Mouse (Mus musculus) lung, postnatal 0 days (tissue): ENCODE measurements around the gene Ccdc86. TPM values are rescaled to one million over a fixed set of nuclear protein-coding genes. Genes with fewer than 3 reads are reported as not detected.
A peak's percentile ranks its signal among the peaks of the same experiment; 100 is the strongest.

Source experiments
- ATAC-seq: fragments of 200-750 bp; cut with Nextera tagmentation; 2 replicates; pipeline ENCODE4 v1.8.0; 2017; ENCODE audit warnings: moderate library complexity
- DNase-seq: peaks from one replicate; pipeline ENCODE4 v3.0.0-alpha.2; 2016; ENCODE audit warnings: low spot score
- H3K27ac ChIP-seq: fragments of 300-500 bp; sonication (generic); 2 replicates; pipeline ENCODE4 v1.5.1; 2014; ENCODE audit warnings: antibody characterized with exemption, mild to moderate bottlenecking, low read length, mixed read lengths
- H3K27me3 ChIP-seq: fragments of 300-500 bp; sonication (generic); replicated peaks from 2 replicates; pipeline ENCODE4 v1.6.1; 2014; ENCODE audit warnings: low read length, mixed read lengths; ENCODE audit not compliant: insufficient read depth
- H3K36me3 ChIP-seq: fragments of 300-500 bp; sonication (generic); 2 replicates; pipeline ENCODE4 v1.6.1; 2014; ENCODE audit warnings: low read length, mixed read lengths; ENCODE audit not compliant: insufficient read depth
- H3K4me1 ChIP-seq: fragments of 300-500 bp; sonication (generic); 2 replicates; pipeline ENCODE4 v1.6.1; 2014; ENCODE audit warnings: antibody characterized with exemption, low read depth, low read length, mixed read lengths; ENCODE audit not compliant: insufficient read depth
- H3K4me2 ChIP-seq: fragments of 300-500 bp; sonication (generic); replicated peaks from 2 replicates; pipeline ENCODE4 v1.6.1; 2014; ENCODE audit warnings: low read depth, mild to moderate bottlenecking, low read length, moderate library complexity, mixed read lengths
- H3K4me3 ChIP-seq: fragments of 300-500 bp; sonication (generic); 2 replicates; pipeline ENCODE4 v1.5.1; 2014; ENCODE audit warnings: low read depth, low read length
- H3K9ac ChIP-seq: fragments of 300-500 bp; sonication (generic); replicated peaks from 2 replicates; pipeline ENCODE4 v1.6.1; 2014; ENCODE audit warnings: low read depth, mild to moderate bottlenecking
- H3K9me3 ChIP-seq: fragments of 300-500 bp; sonication (generic); 2 replicates; pipeline ENCODE4 v1.6.1; 2016; ENCODE audit warnings: low read length, mixed read lengths
- CTCF ChIP-seq: IDR thresholded peaks from 2 replicates; pipeline ENCODE4 v1.5.1; 2016; ENCODE audit warnings: antibody characterized with exemption, mild to moderate bottlenecking
- EP300 ChIP-seq: IDR thresholded peaks from 2 replicates; pipeline ENCODE4 v1.6.1; 2016; ENCODE audit warnings: antibody characterized with exemption, mild to moderate bottlenecking, control low read depth
- WGBS: fragments of 180-500 bp; shearing (Covaris S2); extraction: QIAGEN DNeasy Blood & Tissue Kit; methylation state at CpG from one replicate; pipeline ENCODE4 v1.1.7; 2014; 5-methylcytosine and 5-hydroxymethylcytosine counted together
- polyA plus RNA-seq: library from polyadenylated mRNA; unstranded; fragments of >200 nt; fragmentation: Nextera tagmentation; extraction: Ambion mirVana; gene quantifications from 2 replicates; pipeline ENCODE4 v1.2.1, GENCODE M21; 2015

Gene Ccdc86
- polyA plus RNA-seq, 1 experiment from 2014 or later: 13.5 TPM

- Histone ChIP-seq H3K9ac (no peak overlapping the region), H3K36me3 (peaks cover 31% of the 10 kb centered on the region; the same call in 1 of the 2 replicates), H3K4me1 (no peaks in the 10 kb centered on the region), H3K4me3 (no peak overlapping the region), H3K4me2 (no peak overlapping the region), H3K27ac (peak overlapping the region; percentile 75), H3K9me3 (no peaks in the 10 kb centered on the region), H3K27me3 (no peaks in the 10 kb centered on the region)
- no peak for DNase-seq
- no peak for TF ChIP-seq CTCF
- TF ChIP-seq EP300: no peak
- ATAC-seq: no peak
- WGBS: 63% methylated on average over 5 of the region's 5 CpGs
Observed at GRCm38 (mm10) chr19:10905728-10906000, 43.4 kb downstream of the Ccdc86 start.

DNA sequence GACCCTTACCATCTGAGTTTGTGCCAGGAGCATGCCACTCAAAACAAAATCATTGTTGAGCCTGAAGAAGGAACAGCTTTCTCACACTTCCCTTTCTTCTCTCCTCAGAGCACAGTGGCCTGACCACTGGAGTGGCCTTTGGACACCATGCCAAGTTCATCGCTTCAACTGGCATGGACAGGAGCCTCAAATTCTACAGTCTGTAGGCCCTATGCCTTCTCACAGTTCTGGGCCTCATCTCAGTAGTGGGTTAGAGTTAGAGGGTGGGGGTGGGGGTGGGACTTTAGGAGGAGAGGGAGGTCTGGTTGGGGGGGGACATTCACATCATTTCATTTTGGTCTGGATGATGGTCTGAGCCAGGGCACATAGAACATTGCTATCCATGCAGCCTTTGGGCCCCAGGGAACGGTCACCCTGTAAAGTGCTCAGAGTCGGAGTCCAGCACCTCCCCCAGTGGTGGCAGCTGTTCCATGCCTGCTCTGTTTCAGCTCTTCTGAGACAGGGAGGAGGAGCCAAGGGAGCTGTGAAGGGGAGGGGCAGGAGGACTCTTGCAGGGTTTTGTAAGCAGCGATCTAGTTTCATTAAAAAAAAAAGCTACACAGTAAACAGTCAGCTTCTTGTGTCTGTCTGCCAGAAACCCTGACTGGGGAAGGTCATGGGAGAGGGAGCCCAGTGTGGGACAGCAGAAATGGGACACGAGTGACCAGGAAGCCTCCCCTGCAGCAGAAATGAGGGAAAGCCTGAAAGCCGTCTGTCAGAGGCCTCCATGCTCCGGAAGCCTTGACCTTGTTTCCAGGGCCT is 43.9 kb downstream of the Ccdc86 start:
- Histone ChIP-seq H3K4me3 (no peak overlapping the region), H3K4me1 (no peaks in the 10 kb centered on the region), H3K36me3 (peaks cover 36% of the 10 kb centered on the region), H3K9me3 (no peaks in the 10 kb centered on the region), H3K27ac (peak overlapping the region; percentile 75), H3K9ac (no peak overlapping the region), H3K4me2 (no peak overlapping the region), H3K27me3 (no peaks in the 10 kb centered on the region)
- peak; percentile 92 for DNase-seq
- 40% methylated on average over 7 of the region's 7 CpGs for WGBS
- peak; percentile 84 for ATAC-seq
- TF ChIP-seq CTCF: peak; percentile 40
- peak; percentile 52; the same call in 1 of the 2 replicates for TF ChIP-seq EP300

- TF ChIP-seq EP300 (no peak), CTCF (no peak)
- 69% methylated on average over 5 of the region's 5 CpGs for WGBS
- Histone ChIP-seq H3K4me1 (no peaks in the 10 kb centered on the region), H3K36me3 (peaks cover 41% of the 10 kb centered on the region), H3K4me3 (no peak overlapping the region), H3K4me2 (no peak overlapping the region), H3K27ac (peak overlapping the region; percentile 47; the same call in 1 of the 2 replicates), H3K9ac (no peak overlapping the region), H3K27me3 (no peaks in the 10 kb centered on the region), H3K9me3 (no peaks in the 10 kb centered on the region)
- ATAC-seq (no peak), DNase-seq (no peak)
Observed at GRCm38 (mm10) chr19:10904512-10904911, 44.6 kb downstream of the Ccdc86 start.

GRCm38 (mm10) chr19:10901046-10901445 is 48.0 kb downstream of the Ccdc86 start:
- H3K27ac ChIP-seq: no peak overlapping the region
- H3K9ac ChIP-seq: no peak overlapping the region
- H3K9me3 ChIP-seq: no peaks in the 10 kb centered on the region
- no peak for TF ChIP-seq EP300
- TF ChIP-seq CTCF: no peak
- 80% methylated on average over 5 of the region's 5 CpGs for WGBS
- H3K4me1 ChIP-seq: no peaks in the 10 kb centered on the region; the same call in 1 of the 2 replicates
- H3K4me3 ChIP-seq: no peak overlapping the region
- peaks cover 49% of the 10 kb centered on the region for H3K36me3 ChIP-seq
- no peaks in the 10 kb centered on the region for H3K27me3 ChIP-seq
- no peak overlapping the region for H3K4me2 ChIP-seq
- no peak for ATAC-seq
- DNase-seq: no peak

DNA sequence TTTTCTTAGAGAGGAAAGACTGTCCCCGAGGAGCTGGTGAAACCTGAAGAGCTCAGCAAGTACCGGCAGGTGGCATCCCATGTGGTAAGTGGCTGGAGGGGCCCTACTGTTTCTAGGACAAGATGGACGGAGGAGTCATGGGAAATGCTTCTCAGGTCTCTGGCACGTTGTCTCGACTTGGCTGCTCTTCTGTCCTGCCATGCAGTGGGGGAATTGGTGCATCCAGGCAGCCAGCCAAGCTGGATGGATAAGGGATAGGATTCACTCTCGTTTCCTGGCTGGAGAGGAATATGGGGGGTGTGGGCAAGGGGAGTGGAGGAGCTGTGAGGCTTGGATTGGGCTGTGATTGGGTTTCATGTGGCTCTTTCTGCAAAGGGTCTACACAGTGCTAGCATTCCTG is 48.8 kb downstream of the Ccdc86 start:
- ATAC-seq: no peak
- H3K9me3 ChIP-seq: no peaks in the 10 kb centered on the region

DNA sequence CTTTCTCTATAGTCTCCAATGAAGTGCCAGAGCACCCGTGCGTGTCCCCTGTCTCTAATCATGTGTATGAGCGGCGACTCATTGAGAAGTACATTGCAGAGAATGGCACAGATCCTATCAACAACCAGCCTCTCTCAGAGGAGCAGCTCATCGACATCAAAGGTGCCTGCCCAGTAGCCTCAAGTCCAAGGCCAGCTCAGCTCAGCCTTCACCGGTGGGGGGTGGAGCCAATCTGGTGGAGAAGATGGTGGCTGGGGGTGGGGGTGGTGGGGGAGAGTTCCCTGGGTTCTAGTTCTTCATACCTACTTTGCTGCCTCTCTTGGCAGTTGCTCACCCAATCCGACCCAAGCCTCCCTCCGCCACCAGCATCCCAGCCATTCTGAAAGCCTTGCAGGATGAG is 51.6 kb downstream of the Ccdc86 start:
- ATAC-seq: no peak
- Histone ChIP-seq H3K36me3 (peaks cover 34% of the 10 kb centered on the region), H3K4me2 (no peak overlapping the region), H3K27me3 (no peaks in the 10 kb centered on the region), H3K27ac (no peak overlapping the region), H3K9me3 (no peaks in the 10 kb centered on the region), H3K4me1 (no peaks in the 10 kb centered on the region; the same call in 1 of the 2 replicates), H3K4me3 (no peak overlapping the region), H3K9ac (0 out of 2 replicates have a peak overlapping the region, but pooled peaks have one; percentile 26)
- no peak for DNase-seq
- no peak for TF ChIP-seq EP300
- TF ChIP-seq CTCF: no peak
- WGBS: 83% methylated on average over 8 of the region's 8 CpGs

More for the DNA sequence above, 48.8 kb downstream of the Ccdc86 start:
- Histone ChIP-seq H3K4me1 (no peaks in the 10 kb centered on the region; the same call in 1 of the 2 replicates), H3K27ac (no peak overlapping the region), H3K4me3 (no peak overlapping the region), H3K36me3 (peaks cover 49% of the 10 kb centered on the region), H3K27me3 (no peaks in the 10 kb centered on the region), H3K4me2 (no peak overlapping the region), H3K9ac (no peak overlapping the region)
- WGBS: 66% methylated on average over 6 of the region's 6 CpGs
- DNase-seq: no peak
- TF ChIP-seq EP300 (no peak), CTCF (no peak)
